Mouse (Mus musculus) lung, embryonic 16.5 days (tissue): Measurements from ENCODE around the gene Cpd. TPM values are rescaled to one million over a fixed set of nuclear protein-coding genes. Genes with fewer than 3 reads are reported as not detected.
"Not testable (repeated sequence)": the region's sequence is repeated elsewhere in the genome, so short reads cannot be mapped to it uniquely, and the experiment has no call there.

Source experiments
- ATAC-seq: fragments of 200-750 bp; cut with Nextera tagmentation; 2 replicates; pipeline ENCODE4 v1.8.0; 2017; ENCODE audit warnings: low read depth, mild to moderate bottlenecking, moderate library complexity
- H3K27ac ChIP-seq: fragments of 300-500 bp; sonication (generic); 2 replicates; pipeline ENCODE4 v1.5.1; 2014; ENCODE audit warnings: mild to moderate bottlenecking, control low read depth, low read length
- H3K27me3 ChIP-seq: fragments of 300-500 bp; sonication (generic); 2 replicates; pipeline ENCODE4 v1.6.1; 2014; ENCODE audit warnings: low read depth, low read length, mixed read lengths; ENCODE audit not compliant: control insufficient read depth, insufficient read depth
- H3K36me3 ChIP-seq: fragments of 300-500 bp; sonication (generic); 2 replicates; pipeline ENCODE4 v1.6.1; 2014; ENCODE audit warnings: low read length; ENCODE audit not compliant: control insufficient read depth, insufficient read depth
- H3K4me1 ChIP-seq: fragments of 300-500 bp; sonication (generic); replicated peaks from 2 replicates; pipeline ENCODE4 v1.6.1; 2014; ENCODE audit warnings: low read length, mixed read lengths; ENCODE audit not compliant: control insufficient read depth, insufficient read depth
- H3K4me2 ChIP-seq: fragments of 300-500 bp; sonication (generic); 2 replicates; pipeline ENCODE4 v1.6.1; 2014; ENCODE audit warnings: low read depth, low read length, control low read depth
- H3K4me3 ChIP-seq: fragments of 300-500 bp; sonication (generic); 2 replicates; pipeline ENCODE4 v1.5.1; 2014; ENCODE audit warnings: mild to moderate bottlenecking, low read length, control low read depth
- H3K9ac ChIP-seq: fragments of 300-500 bp; sonication (generic); 2 replicates; pipeline ENCODE4 v1.6.1; 2014; ENCODE audit warnings: low read length, control low read depth
- H3K9me3 ChIP-seq: fragments of 300-500 bp; sonication (generic); 2 replicates; pipeline ENCODE4 v1.6.1; 2016; ENCODE audit warnings: low read length; ENCODE audit not compliant: control insufficient read depth
- WGBS: fragments of 180-500 bp; shearing (Covaris S2); extraction: QIAGEN DNeasy Blood & Tissue Kit; methylation state at CpG from one replicate; pipeline ENCODE4 v1.1.7; 2014; 5-methylcytosine and 5-hydroxymethylcytosine counted together
- polyA plus RNA-seq: library from polyadenylated mRNA; unstranded; fragments of >200 nt; fragmentation: Nextera tagmentation; extraction: Ambion mirVana; gene quantifications from 2 replicates; pipeline ENCODE4 v1.2.1, GENCODE M21; 2015

The Cpd gene
- polyA plus RNA-seq, 1 experiment from 2014 or later: 13.4 TPM

- Histone ChIP-seq H3K9me3 (no peaks in the 10 kb centered on the region), H3K4me1 (peaks cover 2% of the 10 kb centered on the region; the same call in 1 of the 2 replicates), H3K4me2 (no peak overlapping the region), H3K27ac (no peak overlapping the region), H3K27me3 (no peaks in the 10 kb centered on the region), H3K4me3 (no peak overlapping the region), H3K36me3 (peaks cover 23% of the 10 kb centered on the region), H3K9ac (no peak overlapping the region)
- ATAC-seq: no peak
- WGBS: 42% methylated on average over 3 of the region's 3 CpGs
These were observed 37.4 kb downstream of the Cpd start for GRCm38 (mm10) chr11:76809450-76809849.

GRCm38 (mm10) chr11:76808550-76808949, 38.3 kb downstream of the Cpd start:
- Histone ChIP-seq H3K27ac (no peak overlapping the region), H3K36me3 (peaks cover 26% of the 10 kb centered on the region), H3K4me3 (no peak overlapping the region), H3K9me3 (no peaks in the 10 kb centered on the region), H3K4me2 (no peak overlapping the region), H3K9ac (no peak overlapping the region), H3K4me1 (peaks cover 2% of the 10 kb centered on the region; the same call in 1 of the 2 replicates), H3K27me3 (no peaks in the 10 kb centered on the region)
- WGBS: 93% methylated on average over 7 of the region's 7 CpGs
- ATAC-seq: no peak

GRCm38 (mm10) chr11:76807007-76807679, 39.7 kb downstream of the Cpd start:
- no peak overlapping the region for H3K4me3 ChIP-seq
- no peaks in the 10 kb centered on the region for H3K27me3 ChIP-seq
- H3K4me2 ChIP-seq: no peak overlapping the region
- no peaks in the 10 kb centered on the region for H3K9me3 ChIP-seq
- WGBS: 85% methylated on average over 3 of the region's 3 CpGs
- peaks cover 2% of the 10 kb centered on the region; the same call in 1 of the 2 replicates for H3K4me1 ChIP-seq
- no peak overlapping the region for H3K9ac ChIP-seq
- ATAC-seq: no peak
- H3K36me3 ChIP-seq: peaks cover 23% of the 10 kb centered on the region
- no peak overlapping the region for H3K27ac ChIP-seq

GRCm38 (mm10) chr11:76806026-76806425, 40.8 kb downstream of the Cpd start:
- H3K4me2 ChIP-seq: no peak overlapping the region
- peaks cover 29% of the 10 kb centered on the region for H3K36me3 ChIP-seq
- peaks cover 2% of the 10 kb centered on the region; the same call in 1 of the 2 replicates for H3K4me1 ChIP-seq
- no peaks in the 10 kb centered on the region for H3K27me3 ChIP-seq
- no peak for ATAC-seq
- no peak overlapping the region for H3K27ac ChIP-seq
- 77% methylated on average over 4 of the region's 4 CpGs for WGBS
- no peak overlapping the region for H3K4me3 ChIP-seq
- no peaks in the 10 kb centered on the region for H3K9me3 ChIP-seq
- no peak overlapping the region for H3K9ac ChIP-seq

- not testable (repeated sequence) for H3K4me1 ChIP-seq, H3K27me3 ChIP-seq, H3K9ac ChIP-seq, H3K27ac ChIP-seq, H3K4me2 ChIP-seq, ATAC-seq, H3K9me3 ChIP-seq, H3K4me3 ChIP-seq
- 89% methylated on average over 3 of the region's 4 CpGs for WGBS
- peaks cover 28% of the 10 kb centered on the region for H3K36me3 ChIP-seq
These were observed 41.7 kb downstream of the Cpd start for GRCm38 (mm10) chr11:76805072-76805471.

- Histone ChIP-seq H3K4me2 (no peak overlapping the region), H3K9me3 (no peaks in the 10 kb centered on the region), H3K36me3 (peaks cover 30% of the 10 kb centered on the region), H3K27ac (no peak overlapping the region), H3K4me3 (no peak overlapping the region), H3K4me1 (no peaks in the 10 kb centered on the region), H3K27me3 (no peaks in the 10 kb centered on the region), H3K9ac (no peak overlapping the region)
- WGBS: 88% methylated on average over 3 of the region's 3 CpGs
- ATAC-seq: no peak
These were observed 43.6 kb downstream of the Cpd start for GRCm38 (mm10) chr11:76803266-76803665.

- Histone ChIP-seq H3K4me1 (no peaks in the 10 kb centered on the region), H3K4me2 (no peak overlapping the region), H3K27me3 (no peaks in the 10 kb centered on the region), H3K9me3 (no peaks in the 10 kb centered on the region), H3K4me3 (no peak overlapping the region), H3K27ac (no peak overlapping the region), H3K9ac (no peak overlapping the region), H3K36me3 (peaks cover 21% of the 10 kb centered on the region)
- ATAC-seq: no peak
- WGBS: 84% methylated on average over 6 of the region's 6 CpGs
These were observed 49.6 kb downstream of the Cpd start for GRCm38 (mm10) chr11:76797236-76797635.

- Histone ChIP-seq H3K27ac (no peak overlapping the region), H3K4me3 (no peak overlapping the region), H3K36me3 (peaks cover 19% of the 10 kb centered on the region), H3K9ac (no peak overlapping the region), H3K4me1 (no peaks in the 10 kb centered on the region), H3K4me2 (no peak overlapping the region), H3K9me3 (no peaks in the 10 kb centered on the region), H3K27me3 (no peaks in the 10 kb centered on the region)
- ATAC-seq: no peak
- WGBS: 92% methylated on average over 5 of the region's 5 CpGs
These were observed 51.5 kb downstream of the Cpd start for GRCm38 (mm10) chr11:76795326-76795725.

GRCm38 (mm10) chr11:76791331-76791730, 55.5 kb downstream of the Cpd start:
- H3K4me1 ChIP-seq: no peaks in the 10 kb centered on the region
- H3K9me3 ChIP-seq: no peaks in the 10 kb centered on the region
- H3K27ac ChIP-seq: no peak overlapping the region

More at GRCm38 (mm10) chr11:76791331-76791730, 55.5 kb downstream of the Cpd start:
- Histone ChIP-seq H3K4me2 (no peak overlapping the region), H3K9ac (no peak overlapping the region), H3K36me3 (peaks cover 15% of the 10 kb centered on the region), H3K27me3 (no peaks in the 10 kb centered on the region), H3K4me3 (no peak overlapping the region)
- 85% methylated on average over 7 of the region's 7 CpGs for WGBS
- ATAC-seq: no peak
